Mouse (Mus musculus): Measurements from ENCODE around the gene Ormdl2.

DNA sequence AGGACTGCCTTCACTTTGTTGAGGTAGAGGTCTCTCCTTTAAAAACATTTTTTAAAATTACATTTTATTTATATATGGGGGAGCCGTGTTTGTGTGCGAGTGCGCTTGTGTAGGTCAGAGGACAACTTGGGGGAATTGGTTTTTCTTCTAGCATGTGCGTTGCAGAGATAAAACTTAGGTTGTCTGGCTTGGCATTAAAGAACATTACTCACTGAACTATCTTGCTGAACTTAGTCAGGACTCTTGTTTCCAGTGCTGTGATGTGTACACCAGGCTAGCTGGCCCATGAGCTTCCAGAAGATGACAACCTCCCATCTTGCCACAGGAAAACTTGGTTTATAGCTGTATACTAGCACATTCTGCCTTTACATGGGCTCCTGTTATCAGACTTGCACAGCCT lies 25.2 kb upstream of the Ormdl2 start:
- TF ChIP-seq POLR2A (IDR thresholded peaks at IDR 0.05; ENCODE audit: extremely low read depth, insufficient read depth, low read length) (no peak), CTCF (IDR thresholded peaks at IDR 0.05; ENCODE audit: extremely low read depth, insufficient read depth, low read length) (no peak)
